Mouse (Mus musculus) cerebellum, adult 11 months (tissue): ENCODE results near the gene Fam83e.

Experiments
- DNase-seq: peaks from one replicate; pipeline ENCODE4 v3.0.0; 2022

Gene Fam83e

GRCm38 (mm10) chr7:45742338-45742737 lies 21.3 kb downstream of the Fam83e start:
- no peak for DNase-seq

GRCm38 (mm10) chr7:45744387-45744786 lies 23.4 kb downstream of the Fam83e start:
- peak; percentile 68 for DNase-seq

- no peak for DNase-seq
Measured at GRCm38 (mm10) chr7:45746518-45746917, 25.5 kb downstream of the Fam83e start.

- DNase-seq = no peak
Measured at GRCm38 (mm10) chr7:45747450-45747849, 26.4 kb downstream of the Fam83e start.

- DNase-seq = no peak
Measured at GRCm38 (mm10) chr7:45748110-45748509, 27.1 kb downstream of the Fam83e start.

GRCm38 (mm10) chr7:45749401-45749800 lies 28.4 kb downstream of the Fam83e start:
- no peak for DNase-seq

GRCm38 (mm10) chr7:45750162-45750561 lies 29.1 kb downstream of the Fam83e start:
- DNase-seq = no peak

GRCm38 (mm10) chr7:45755703-45756102 lies 34.7 kb downstream of the Fam83e start:
- no peak for DNase-seq

GRCm38 (mm10) chr7:45759400-45759799 lies 38.4 kb downstream of the Fam83e start:
- DNase-seq = no peak

- no peak for DNase-seq
Measured at GRCm38 (mm10) chr7:45760151-45760550, 39.1 kb downstream of the Fam83e start.

- no peak for DNase-seq
Measured at GRCm38 (mm10) chr7:45765995-45766394, 45.0 kb downstream of the Fam83e start.

GRCm38 (mm10) chr7:45766764-45767163 lies 45.8 kb downstream of the Fam83e start:
- DNase-seq = no peak

- DNase-seq = no peak
Measured at GRCm38 (mm10) chr7:45767500-45767899, 46.5 kb downstream of the Fam83e start.

GRCm38 (mm10) chr7:45770427-45771082 lies 49.5 kb downstream of the Fam83e start:
- DNase-seq = no peak

GRCm38 (mm10) chr7:45771101-45771500 lies 50.1 kb downstream of the Fam83e start:
- DNase-seq = no peak

GRCm38 (mm10) chr7:45775237-45775636 lies 54.2 kb downstream of the Fam83e start:
- no peak for DNase-seq
